Mouse (Mus musculus) CD8-positive naive resting alpha-beta T cell, adult 57 days (primary cell): ENCODE measurements around the gene Tmem53. TPM values are rescaled to one million over a fixed set of nuclear protein-coding genes. Genes with fewer than 3 reads are reported as not detected.

Source experiments
- total RNA-seq: library from RNA; stranded (reverse); gene quantifications from one replicate; pipeline ENCODE4 v1.2.4, GENCODE M21; 2023

Tmem53 gene
- total RNA-seq, result not detected

DNA sequence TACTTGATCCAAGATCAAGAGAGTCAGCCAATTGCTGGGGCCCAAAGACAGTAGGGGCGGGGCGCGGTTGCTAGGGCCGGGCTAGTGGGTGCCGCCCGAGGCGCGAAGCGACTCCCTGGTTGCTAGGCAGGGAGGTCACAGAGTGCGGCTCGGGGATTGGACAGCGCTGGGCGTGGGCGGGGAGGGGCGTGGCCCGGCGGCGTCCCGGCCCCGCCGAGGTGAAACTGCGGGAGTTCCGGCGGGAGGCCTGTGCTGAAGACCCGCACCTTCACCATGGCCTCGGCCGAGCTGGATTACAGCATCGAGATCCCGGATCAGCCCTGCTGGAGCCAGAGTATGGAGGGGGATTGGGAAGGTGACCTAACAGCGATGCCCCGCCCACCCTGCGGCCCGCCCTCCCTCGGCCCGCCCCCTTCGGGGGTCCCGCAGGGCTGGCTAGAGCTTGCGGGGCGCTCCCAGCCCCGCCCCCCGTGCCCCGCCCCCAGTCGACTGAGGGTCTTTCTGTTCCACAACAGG is at the start of gene Tmem53, which contains the start of gene Armh1:
Gene Tmem53, plus strand, starts transcription at position 151 of the 516 bp plus-strand sequence.
Gene Armh1, minus strand, starts transcription at position 325 of the 516 bp plus-strand sequence.

Other genes starting within 250 kb of the Tmem53 start
- gene Eif2b3, start 232.5 kb upstream of the Tmem53 start, total RNA-seq, result 25.8 TPM
- gene Ptch2, start 155.9 kb upstream of the Tmem53 start, total RNA-seq, result not detected
- gene Btbd19, start 126.2 kb upstream of the Tmem53 start, total RNA-seq, result 29.3 TPM
- gene Tctex1d4, start 125.2 kb upstream of the Tmem53 start, total RNA-seq, result not detected
- 50.8 TPM for gene Plk3, start 118.0 kb upstream of the Tmem53 start, total RNA-seq
- gene Rps8, start 95.7 kb upstream of the Tmem53 start, total RNA-seq, result 3,102 TPM
- not detected for gene Kif2c, start 69.3 kb upstream of the Tmem53 start, total RNA-seq
- not detected for gene Armh1, start 174 bp downstream of the Tmem53 start, total RNA-seq
- 185 TPM for gene Rnf220, start 245.1 kb downstream of the Tmem53 start, total RNA-seq